Mouse (Mus musculus) G1E (cell line): Measurements from ENCODE around the gene Pip4k2b.

Experiments used
- CTCF ChIP-seq: IDR thresholded peaks from 2 replicates; pipeline ENCODE4 v1.5.1; 2012; ENCODE audit warnings: low read depth, low read length, inconsistent platforms, mixed read lengths
- GATA1 ChIP-seq: IDR thresholded peaks from 2 replicates; pipeline ENCODE4 v1.6.1; 2012; ENCODE audit warnings: borderline replicate concordance, low read length, inconsistent platforms, mixed read lengths

DNA sequence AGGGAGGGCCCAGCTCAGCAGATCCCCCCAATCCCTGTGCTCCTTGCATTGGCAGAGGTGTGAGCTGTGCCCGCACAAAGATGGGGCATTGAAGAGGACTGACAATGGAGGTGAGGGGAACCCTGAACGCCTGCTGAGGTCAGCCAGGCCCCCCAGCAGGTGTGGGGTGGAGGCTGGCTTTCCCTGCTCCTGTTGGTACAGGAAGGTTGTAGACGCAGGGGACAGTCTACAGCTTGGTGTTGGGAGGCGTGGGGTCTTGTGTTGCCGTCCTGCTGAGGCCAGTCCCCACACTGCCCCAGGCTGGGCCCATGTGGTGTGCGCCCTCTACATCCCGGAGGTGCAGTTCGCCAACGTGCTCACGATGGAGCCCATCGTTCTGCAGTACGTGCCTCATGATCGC, 79.1 kb downstream of the Pip4k2b start:
- TF ChIP-seq CTCF (no peak), GATA1 (no peak)
